Mouse (Mus musculus) stomach, embryonic 16.5 days (tissue): ENCODE results near the gene 4933416C03Rik. TPM values are rescaled to one million over a fixed set of nuclear protein-coding genes. Genes with fewer than 3 reads are reported as not detected.

Source experiments
- ATAC-seq: fragments of 200-750 bp; cut with Nextera tagmentation; 2 replicates; pipeline ENCODE4 v1.8.0; 2017; ENCODE audit warnings: moderate number of reproducible peaks, moderate TSS enrichment; ENCODE audit not compliant: insufficient read depth, low FRiP score
- H3K27ac ChIP-seq: fragments of 300-500 bp; sonication (generic); 2 replicates; pipeline ENCODE4 v1.5.1; 2014; ENCODE audit warnings: low read length
- H3K27me3 ChIP-seq: fragments of 300-500 bp; sonication (generic); 2 replicates; pipeline ENCODE4 v1.6.1; 2014; ENCODE audit warnings: low read length, control low read depth, mixed read lengths; ENCODE audit not compliant: control insufficient read depth, insufficient read depth
- H3K36me3 ChIP-seq: fragments of 300-500 bp; sonication (generic); 2 replicates; pipeline ENCODE4 v1.6.1; 2014; ENCODE audit warnings: low read length; ENCODE audit not compliant: control insufficient read depth, insufficient read depth
- H3K4me1 ChIP-seq: fragments of 300-500 bp; sonication (generic); 2 replicates; pipeline ENCODE4 v1.6.1; 2014; ENCODE audit warnings: low read length, control low read depth, mixed read lengths; ENCODE audit not compliant: control insufficient read depth, insufficient read depth
- H3K4me2 ChIP-seq: fragments of 300-500 bp; sonication (generic); 2 replicates; pipeline ENCODE4 v1.6.1; 2014; ENCODE audit warnings: low read depth, low read length, mixed read lengths
- H3K4me3 ChIP-seq: fragments of 300-500 bp; sonication (generic); replicated peaks from 2 replicates; pipeline ENCODE4 v1.5.1; 2014; ENCODE audit warnings: mild to moderate bottlenecking, low read length
- H3K9ac ChIP-seq: fragments of 300-500 bp; sonication (generic); 2 replicates; pipeline ENCODE4 v1.6.1; 2014; ENCODE audit warnings: low read length
- H3K9me3 ChIP-seq: fragments of 300-500 bp; sonication (generic); replicated peaks from 2 replicates; pipeline ENCODE4 v1.6.1; 2016; ENCODE audit warnings: low read length, control low read depth; ENCODE audit not compliant: control insufficient read depth
- WGBS: fragments of 180-500 bp; shearing (Covaris S2); extraction: QIAGEN DNeasy Blood & Tissue Kit; methylation state at CpG from one replicate; pipeline ENCODE4 v1.1.7; 2014; 5-methylcytosine and 5-hydroxymethylcytosine counted together
- polyA plus RNA-seq: library from polyadenylated mRNA; unstranded; fragments of >200 nt; fragmentation: Nextera tagmentation; extraction: Ambion mirVana; gene quantifications from 2 replicates; pipeline ENCODE4 v1.2.1, GENCODE M21; 2015

4933416C03Rik gene
- polyA plus RNA-seq, 1 experiment from 2014 or later = not detected

DNA sequence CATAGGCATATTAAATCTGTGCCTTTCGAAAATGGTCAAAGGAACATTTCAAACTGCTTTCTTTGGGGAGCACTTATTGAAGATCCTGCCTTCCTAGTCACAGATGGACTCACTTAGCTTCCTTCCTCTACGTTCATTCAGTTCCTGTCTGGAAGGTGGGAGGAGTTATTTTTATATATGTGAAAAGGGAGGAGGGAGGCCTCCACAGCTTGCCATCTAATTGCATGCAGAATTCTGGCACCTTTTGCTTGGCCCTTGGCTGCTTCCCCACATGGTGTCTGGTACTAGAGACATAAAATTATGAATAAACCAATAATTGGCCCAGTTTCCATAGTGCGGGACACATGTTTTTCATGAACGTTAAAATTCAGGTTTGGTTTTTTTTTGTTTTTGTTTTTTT, 5.5 kb downstream of the 4933416C03Rik start:
- WGBS = 69% methylated on average over 4 of the region's 4 CpGs
- ATAC-seq = no peak
- H3K4me2 ChIP-seq = no peak overlapping the region
- no peaks in the 10 kb centered on the region for H3K4me1 ChIP-seq
- H3K4me3 ChIP-seq = no peak overlapping the region
- peaks cover 1% of the 10 kb centered on the region for H3K9me3 ChIP-seq
- H3K9ac ChIP-seq = no peak overlapping the region
- no peaks in the 10 kb centered on the region for H3K27me3 ChIP-seq
- no peak overlapping the region for H3K27ac ChIP-seq
- H3K36me3 ChIP-seq = no peaks in the 10 kb centered on the region

DNA sequence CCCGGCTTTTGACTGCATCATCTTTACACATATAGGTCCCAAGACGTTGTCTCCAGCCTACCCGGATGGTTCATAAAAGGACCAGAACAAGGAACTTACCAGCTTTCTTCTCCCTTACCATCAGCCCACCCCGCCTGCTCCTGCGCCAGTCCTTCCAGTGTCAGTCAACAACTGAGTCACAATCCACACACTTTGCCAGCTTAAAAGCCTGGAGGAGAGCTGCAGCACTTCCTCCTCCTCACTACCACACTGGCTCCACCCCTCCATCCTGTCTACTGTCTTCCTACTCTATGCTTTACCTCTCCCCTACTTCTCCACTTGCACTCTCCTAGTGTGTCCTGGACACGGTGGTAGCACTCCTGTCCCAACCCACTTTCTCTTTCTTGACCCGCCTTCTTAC, 15.2 kb downstream of the 4933416C03Rik start:
- no peak overlapping the region for H3K27ac ChIP-seq
- H3K9me3 ChIP-seq = no peaks in the 10 kb centered on the region
- no peak overlapping the region for H3K4me2 ChIP-seq
- no peak for ATAC-seq
- no peaks in the 10 kb centered on the region for H3K36me3 ChIP-seq
- no peaks in the 10 kb centered on the region for H3K4me1 ChIP-seq
- WGBS = 84% methylated on average over 7 of the region's 7 CpGs
- no peaks in the 10 kb centered on the region for H3K27me3 ChIP-seq
- no peak overlapping the region for H3K9ac ChIP-seq
- no peak overlapping the region for H3K4me3 ChIP-seq

DNA sequence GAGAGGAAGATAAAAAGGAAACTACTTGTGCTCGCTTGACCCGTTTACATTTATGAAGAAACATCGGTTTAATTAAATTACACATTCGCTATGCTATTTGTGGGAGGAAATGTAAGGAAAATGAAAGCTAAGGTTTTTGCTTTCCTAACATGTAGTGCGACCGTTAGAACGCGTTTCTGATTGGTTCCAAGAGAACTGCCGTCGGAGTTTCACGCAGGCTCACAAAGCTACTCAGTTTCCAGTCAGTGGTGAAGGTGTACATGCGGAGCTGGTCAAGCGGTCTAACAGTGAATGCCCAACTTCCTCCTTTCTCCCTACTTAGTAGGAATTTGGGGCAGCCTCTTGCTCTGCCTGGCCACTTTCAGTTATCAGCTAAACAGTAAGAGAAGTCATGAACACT, 17.3 kb downstream of the 4933416C03Rik start:
- Histone ChIP-seq H3K4me2 (no peak overlapping the region), H3K4me1 (no peaks in the 10 kb centered on the region), H3K36me3 (no peaks in the 10 kb centered on the region), H3K9ac (no peak overlapping the region), H3K27me3 (no peaks in the 10 kb centered on the region), H3K27ac (no peak overlapping the region), H3K9me3 (no peaks in the 10 kb centered on the region), H3K4me3 (no peak overlapping the region)
- 89% methylated on average over 13 of the region's 13 CpGs for WGBS
- ATAC-seq = no peak

DNA sequence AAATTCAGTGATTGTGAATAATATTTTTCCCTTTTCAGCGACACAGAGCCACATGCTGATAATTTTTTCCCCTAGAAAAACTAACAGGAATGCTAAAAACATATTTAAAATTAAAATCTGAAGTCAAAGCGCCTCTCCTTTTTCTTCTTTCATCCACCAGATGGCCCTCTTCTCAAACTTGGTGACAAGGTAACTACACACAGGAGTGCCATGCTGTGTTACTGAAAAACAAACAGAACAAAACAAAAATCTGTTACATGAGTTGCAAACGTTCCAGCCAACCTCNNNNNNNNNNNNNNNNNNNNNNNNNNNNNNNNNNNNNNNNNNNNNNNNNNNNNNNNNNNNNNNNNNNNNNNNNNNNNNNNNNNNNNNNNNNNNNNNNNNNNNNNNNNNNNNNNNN, 29.8 kb downstream of the 4933416C03Rik start:
- 27% methylated on average over 3 of the region's 3 CpGs for WGBS
- ATAC-seq = no peak
- Histone ChIP-seq H3K27me3 (no peaks in the 10 kb centered on the region), H3K27ac (no peak overlapping the region), H3K4me3 (no peak overlapping the region), H3K4me2 (no peak overlapping the region), H3K4me1 (no peaks in the 10 kb centered on the region), H3K9ac (no peak overlapping the region), H3K9me3 (no peaks in the 10 kb centered on the region), H3K36me3 (no peaks in the 10 kb centered on the region)

DNA sequence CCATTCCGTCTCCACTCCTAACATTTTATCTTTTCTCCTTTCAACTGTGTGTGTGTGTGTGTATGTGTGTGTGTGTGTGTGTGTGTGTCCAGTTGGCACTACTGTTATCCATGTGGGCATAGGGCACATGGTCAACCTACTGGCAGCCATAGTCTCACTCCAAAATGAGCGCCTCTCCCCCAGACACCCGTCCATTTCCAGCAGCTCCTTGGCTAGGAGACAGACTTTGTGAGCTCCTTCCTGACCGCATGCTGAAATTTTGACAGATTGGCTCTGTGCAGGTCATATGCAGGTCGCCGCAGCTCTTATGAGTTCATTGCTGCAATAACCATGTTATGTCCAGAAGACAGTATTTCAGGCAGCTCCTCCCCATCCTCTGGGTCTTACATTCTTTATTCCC, 32.9 kb downstream of the 4933416C03Rik start:
- Histone ChIP-seq H3K36me3 (no peaks in the 10 kb centered on the region), H3K27ac (no peak overlapping the region), H3K9me3 (no peaks in the 10 kb centered on the region), H3K4me2 (no peak overlapping the region), H3K4me1 (no peaks in the 10 kb centered on the region), H3K9ac (no peak overlapping the region), H3K27me3 (no peaks in the 10 kb centered on the region), H3K4me3 (no peak overlapping the region)
- no peak for ATAC-seq
- 78% methylated on average over 6 of the region's 6 CpGs for WGBS

DNA sequence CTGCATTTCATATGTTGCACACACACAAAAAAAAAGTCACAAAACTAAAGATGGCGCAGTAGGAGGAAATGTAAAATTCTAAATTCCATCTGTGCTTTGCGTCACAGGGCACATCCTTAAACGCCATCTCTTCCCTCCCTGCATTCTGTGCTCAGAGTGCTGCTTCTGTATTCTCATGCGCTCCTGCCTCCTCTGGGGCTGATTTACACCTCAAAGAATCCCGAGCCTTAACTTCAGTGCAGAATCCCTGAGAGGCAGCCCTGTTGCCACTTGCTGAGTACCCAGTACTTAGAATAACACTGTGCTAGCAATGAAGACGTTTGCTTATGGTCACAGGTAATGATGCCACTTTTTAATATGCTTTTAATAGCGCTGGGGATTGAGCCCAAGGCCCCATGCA, 34.3 kb downstream of the 4933416C03Rik start:
- whole genome bisulfite sequencing = 44% methylated on average over 7 of the region's 7 CpGs

DNA sequence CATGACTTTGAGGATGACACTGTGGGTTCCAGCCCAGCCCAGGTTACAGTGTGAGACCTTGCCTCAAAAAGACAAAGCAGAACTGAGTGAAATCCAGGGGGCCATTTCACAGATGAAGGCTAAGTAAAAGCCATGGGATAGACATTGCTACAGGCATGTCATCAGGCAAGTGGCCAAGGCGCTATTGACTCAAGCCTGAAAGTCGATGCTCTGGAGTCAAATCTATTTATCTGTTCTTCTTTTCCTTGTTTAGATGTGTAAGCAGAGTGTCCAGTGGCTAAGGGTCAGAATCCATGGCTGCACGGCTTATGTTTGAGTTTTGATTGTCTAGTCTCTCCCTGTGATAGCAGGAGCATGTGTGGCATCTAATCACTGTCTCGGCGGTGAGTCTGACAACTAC, 35.1 kb downstream of the 4933416C03Rik start:
- Histone ChIP-seq H3K9me3 (no peaks in the 10 kb centered on the region), H3K27ac (no peak overlapping the region), H3K4me3 (no peak overlapping the region), H3K27me3 (no peaks in the 10 kb centered on the region), H3K4me1 (no peaks in the 10 kb centered on the region), H3K36me3 (no peaks in the 10 kb centered on the region), H3K9ac (no peak overlapping the region), H3K4me2 (no peak overlapping the region)
- ATAC-seq = no peak
- WGBS = 59% methylated on average over 5 of the region's 5 CpGs

More for the DNA sequence above, 34.3 kb downstream of the 4933416C03Rik start:
- Histone ChIP-seq H3K4me3 (no peak overlapping the region), H3K4me2 (no peak overlapping the region), H3K9me3 (no peaks in the 10 kb centered on the region), H3K27me3 (no peaks in the 10 kb centered on the region), H3K36me3 (no peaks in the 10 kb centered on the region), H3K4me1 (no peaks in the 10 kb centered on the region), H3K9ac (no peak overlapping the region), H3K27ac (no peak overlapping the region)
- ATAC-seq = no peak

DNA sequence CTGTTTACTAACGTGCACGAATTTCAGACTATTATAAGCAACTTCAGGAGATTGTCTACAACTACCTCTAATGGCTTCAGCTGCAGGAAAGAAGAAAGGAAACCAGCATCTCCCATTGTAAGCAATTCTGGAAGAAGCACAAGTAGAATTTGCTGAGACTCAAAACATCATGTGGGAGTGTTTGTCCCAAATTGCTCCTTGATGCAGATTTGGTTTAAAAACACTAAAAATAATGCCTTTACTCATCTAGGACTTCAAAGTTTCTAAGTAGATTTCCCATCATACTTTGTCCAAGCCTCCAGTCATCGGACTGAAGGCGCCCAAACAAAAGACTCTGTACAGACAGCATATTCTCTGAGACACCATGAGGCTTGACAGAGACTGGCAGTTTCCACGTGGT, 37.8 kb downstream of the 4933416C03Rik start:
- Histone ChIP-seq H3K4me2 (no peak overlapping the region), H3K27me3 (no peaks in the 10 kb centered on the region), H3K27ac (no peak overlapping the region), H3K36me3 (no peaks in the 10 kb centered on the region), H3K9me3 (no peaks in the 10 kb centered on the region), H3K4me3 (no peak overlapping the region), H3K4me1 (no peaks in the 10 kb centered on the region), H3K9ac (no peak overlapping the region)
- 77% methylated on average over 5 of the region's 5 CpGs for WGBS
- no peak for ATAC-seq
